Mouse (Mus musculus) MEL (cell line): ENCODE data around the gene Pou2f2. TPM values are rescaled to one million over a fixed set of nuclear protein-coding genes. Genes with fewer than 3 reads are reported as not detected.

ENCODE experiments used
- DNase-seq: peaks from one replicate; pipeline ENCODE4 v3.0.0; 2011; ENCODE audit warnings: low read depth, low spot score
- H3K27ac ChIP-seq: 2 replicates; pipeline ENCODE4 v1.5.1; 2012; ENCODE audit warnings: low read depth, mild to moderate bottlenecking, control low read depth, low read length, moderate library complexity; ENCODE audit not compliant: control insufficient read depth
- H3K27me3 ChIP-seq, 2 experiments: fragments of 150-350 bp in 1 of 2; sonication (generic) in 1 of 2; 2 replicates each; pipeline ENCODE4 v1.6.1; 2012; ENCODE audit warnings: low read length in 2 of 2, mild to moderate bottlenecking in 2 of 2, improper control_type of control experiment in 1 of 2, moderate library complexity in 1 of 2; ENCODE audit not compliant: insufficient read depth in 2 of 2, control insufficient read depth in 1 of 2
- H3K36me3 ChIP-seq, 2 experiments: 2 replicates each; pipeline ENCODE4 v1.6.1; 2012 to 2014; ENCODE audit warnings: low read length in 2 of 2, improper control_type of control experiment in 1 of 2, inconsistent platforms in 1 of 2, mild to moderate bottlenecking in 1 of 2; ENCODE audit not compliant: insufficient read depth in 2 of 2, control insufficient read depth in 1 of 2
- H3K4me1 ChIP-seq, 2 experiments: fragments of 150-350 bp in 1 of 2; sonication (generic) in 1 of 2; 2 replicates each; pipeline ENCODE4 v1.6.1; 2012; ENCODE audit warnings: low read length in 2 of 2, improper control_type of control experiment in 1 of 2, mild to moderate bottlenecking in 1 of 2; ENCODE audit not compliant: insufficient read depth in 2 of 2, control insufficient read depth in 1 of 2
- H3K4me3 ChIP-seq, 2 experiments: fragments of 150-350 bp in 1 of 2; sonication (generic) in 1 of 2; 2 replicates each; pipeline ENCODE4 v1.5.1; 2012; ENCODE audit warnings: low read depth in 2 of 2, low read length in 2 of 2, mild to moderate bottlenecking in 2 of 2, moderate library complexity in 2 of 2, control low read depth in 1 of 2, improper control_type of control experiment in 1 of 2; ENCODE audit not compliant: control insufficient read depth in 1 of 2, insufficient read depth in 1 of 2
- H3K79me2 ChIP-seq: 2 replicates; pipeline ENCODE4 v1.6.1; 2012; ENCODE audit warnings: mild to moderate bottlenecking, low read length, moderate library complexity; ENCODE audit not compliant: control insufficient read depth, poor library complexity, insufficient read depth
- H3K9ac ChIP-seq: 2 replicates; pipeline ENCODE4 v1.6.1; 2012; ENCODE audit warnings: low read depth, mild to moderate bottlenecking, control low read depth, low read length, moderate library complexity; ENCODE audit not compliant: control insufficient read depth, poor library complexity, severe bottlenecking
- H3K9me3 ChIP-seq: fragments of 150-350 bp; sonication (generic); replicated peaks from 2 replicates; pipeline ENCODE4 v1.6.1; 2012; ENCODE audit warnings: mild to moderate bottlenecking, low read length, improper control_type of control experiment, moderate library complexity; ENCODE audit not compliant: insufficient read depth
- BHLHE40 ChIP-seq: IDR thresholded peaks from 2 replicates; pipeline ENCODE4 v1.6.1; 2012; ENCODE audit warnings: low read depth, mild to moderate bottlenecking, inconsistent platforms, low read length, improper control_type of control experiment, borderline replicate concordance
- CHD2 ChIP-seq: IDR thresholded peaks from 2 replicates; pipeline ENCODE4 v1.6.1; 2011; ENCODE audit warnings: low read length, improper control_type of control experiment
- CTCF ChIP-seq, 3 experiments: IDR thresholded peaks in 2 of 3; conservative IDR thresholded peaks in 1 of 3; 2 replicates each; pipeline ENCODE4 v1.5.1; 2011 to 2012; ENCODE audit warnings: low read length in 3 of 3, low read depth in 2 of 3, mild to moderate bottlenecking in 2 of 3, improper control_type of control experiment in 1 of 3, inconsistent platforms in 1 of 3, mixed read lengths in 1 of 3, moderate library complexity in 1 of 3; ENCODE audit not compliant: control insufficient read depth in 1 of 3, insufficient read depth in 1 of 3, poor library complexity in 1 of 3, severe bottlenecking in 1 of 3
- ETS1 ChIP-seq: IDR thresholded peaks from 2 replicates; pipeline ENCODE4 v1.6.1; 2012; ENCODE audit warnings: low read depth, mild to moderate bottlenecking, inconsistent platforms, low read length, improper control_type of control experiment, moderate library complexity
- GABPA ChIP-seq: IDR thresholded peaks from 2 replicates; pipeline ENCODE4 v1.6.1; 2012; ENCODE audit warnings: low read depth, mild to moderate bottlenecking, inconsistent platforms, low read length, improper control_type of control experiment, moderate library complexity
- HCFC1 ChIP-seq: IDR thresholded peaks from 2 replicates; pipeline ENCODE4 v1.6.1; 2012; ENCODE audit warnings: low read depth, mild to moderate bottlenecking, inconsistent platforms, low read length, improper control_type of control experiment, moderate library complexity
- JUND ChIP-seq: IDR thresholded peaks from 2 replicates; pipeline ENCODE4 v1.6.1; 2011; ENCODE audit warnings: low read depth, mild to moderate bottlenecking, improper control_type of control experiment, low read length
- MAX ChIP-seq: IDR thresholded peaks from 2 replicates; pipeline ENCODE4 v1.6.1; 2011; ENCODE audit warnings: low read length, improper control_type of control experiment
- MAZ ChIP-seq: IDR thresholded peaks from 2 replicates; pipeline ENCODE4 v1.6.1; 2012; ENCODE audit warnings: low read depth, mild to moderate bottlenecking, inconsistent platforms, low read length, improper control_type of control experiment
- MXI1 ChIP-seq: IDR thresholded peaks from 2 replicates; pipeline ENCODE4 v1.6.1; 2011; ENCODE audit warnings: mild to moderate bottlenecking, low read depth, low read length, improper control_type of control experiment
- MYB ChIP-seq: IDR thresholded peaks from 2 replicates; pipeline ENCODE4 v1.6.1; 2011; ENCODE audit warnings: mild to moderate bottlenecking, low read depth, low read length, improper control_type of control experiment
- POLR2A ChIP-seq, 2 experiments: IDR thresholded peaks; 2 replicates each; pipeline ENCODE4 v1.6.1; 2011 to 2012; ENCODE audit warnings: low read length in 2 of 2, mild to moderate bottlenecking in 2 of 2, control low read depth in 1 of 2, improper control_type of control experiment in 1 of 2, low read depth in 1 of 2, moderate library complexity in 1 of 2; ENCODE audit not compliant: control insufficient read depth in 1 of 2, insufficient read depth in 1 of 2, poor library complexity in 1 of 2
- RAD21 ChIP-seq: IDR thresholded peaks from 2 replicates; pipeline ENCODE4 v1.6.1; 2011; ENCODE audit warnings: mild to moderate bottlenecking, low read depth, low read length, improper control_type of control experiment
- SIN3A ChIP-seq: IDR thresholded peaks from 2 replicates; pipeline ENCODE4 v1.6.1; 2012; ENCODE audit warnings: low read length, improper control_type of control experiment, inconsistent platforms
- SMC3 ChIP-seq: IDR thresholded peaks from 2 replicates; pipeline ENCODE4 v1.6.1; 2011; ENCODE audit warnings: low read depth, low read length, improper control_type of control experiment
- TBP ChIP-seq: IDR thresholded peaks from 2 replicates; pipeline ENCODE4 v1.8.0; 2011; ENCODE audit warnings: low read depth, low read length, improper control_type of control experiment
- TCF12 ChIP-seq: IDR thresholded peaks from 2 replicates; pipeline ENCODE4 v1.6.1; 2014; ENCODE audit warnings: low read depth, mild to moderate bottlenecking, inconsistent platforms, low read length, improper control_type of control experiment, moderate library complexity
- UBTF ChIP-seq: IDR thresholded peaks from 2 replicates; pipeline ENCODE4 v1.6.1; 2012; ENCODE audit warnings: low read depth, mild to moderate bottlenecking, inconsistent platforms, low read length, improper control_type of control experiment, moderate library complexity, borderline replicate concordance; ENCODE audit not compliant: insufficient read depth
- USF1 ChIP-seq: IDR thresholded peaks from 2 replicates; pipeline ENCODE4 v1.6.1; 2014; ENCODE audit warnings: low read depth, mild to moderate bottlenecking, inconsistent platforms, low read length, improper control_type of control experiment, moderate library complexity
- ZC3H11A ChIP-seq: IDR thresholded peaks from 2 replicates; pipeline ENCODE4 v1.6.1; 2012; ENCODE audit warnings: low read depth, mild to moderate bottlenecking, inconsistent platforms, low read length, improper control_type of control experiment
- ZKSCAN1 ChIP-seq: IDR thresholded peaks from 2 replicates; pipeline ENCODE4 v1.6.1; 2012; ENCODE audit warnings: low read depth, mild to moderate bottlenecking, inconsistent platforms, low read length, improper control_type of control experiment, moderate library complexity
- polyA plus RNA-seq, 2 experiments: library from polyadenylated mRNA; stranded (reverse) in 1 of 2; unstranded in 1 of 2; fragments of >175 nt in 1 of 2; fragments of >200 nt in 1 of 2; gene quantifications; 2 replicates each; pipeline versions ENCODE4 v1.2.1 to v1.2.4; 2012; ENCODE audit warnings: low replicate concordance in 2 of 2, low read depth in 1 of 2; ENCODE audit not compliant: insufficient read length in 2 of 2, insufficient read depth in 1 of 2, missing spikeins in 1 of 2
- total RNA-seq: library from RNA; depleted of rRNA; stranded (reverse); fragments of 300-350 nt; gene quantifications from 2 replicates; pipeline ENCODE4 v1.2.3, GENCODE M21; 2012

The Pou2f2 gene
- total and polyA plus RNA-seq, 3 experiments, result 0.73 to 6.4 TPM; not detected in 1

GRCm38 (mm10) chr7:25105411-25106160 is 73.9 kb downstream of the Pou2f2 start:
- no peaks in the 10 kb centered on the region for H3K4me1 ChIP-seq
- H3K79me2 ChIP-seq, result no peaks in the 10 kb centered on the region
- H3K9me3 ChIP-seq, result no peaks in the 10 kb centered on the region
- TF ChIP-seq SMC3 (peak; percentile 99), ZC3H11A (peak; percentile 100), CTCF (IDR thresholded peaks at IDR 0.05 in 2 of 3, conservative IDR thresholded peaks at IDR 0.05 in 1 of 3; ENCODE audit: control insufficient read depth in 1 of 3, insufficient read depth in 1 of 3, low read depth in 2 of 3, low read length in 3 of 3, poor library complexity in 1 of 3, severe bottlenecking in 1 of 3) (peak in 2 of 3 experiments; percentile 88 to 100), RAD21 (peak; percentile 100), TBP (no peak), SIN3A (peak; percentile 48; the same call in 1 of the 2 replicates), MXI1 (0 out of 2 replicates have a peak, but pooled peaks have one; percentile 5), ETS1 (no peak), MAZ (peak; percentile 48; the same call in 1 of the 2 replicates), GABPA (no peak)
- no peak overlapping the region for H3K9ac ChIP-seq
- peak; percentile 87 for DNase-seq
- no peaks in the 10 kb centered on the region for H3K27me3 ChIP-seq
- no peak overlapping the region for H3K4me3 ChIP-seq
- no peaks in the 10 kb centered on the region for H3K36me3 ChIP-seq
- no peak overlapping the region for H3K27ac ChIP-seq

DNA sequence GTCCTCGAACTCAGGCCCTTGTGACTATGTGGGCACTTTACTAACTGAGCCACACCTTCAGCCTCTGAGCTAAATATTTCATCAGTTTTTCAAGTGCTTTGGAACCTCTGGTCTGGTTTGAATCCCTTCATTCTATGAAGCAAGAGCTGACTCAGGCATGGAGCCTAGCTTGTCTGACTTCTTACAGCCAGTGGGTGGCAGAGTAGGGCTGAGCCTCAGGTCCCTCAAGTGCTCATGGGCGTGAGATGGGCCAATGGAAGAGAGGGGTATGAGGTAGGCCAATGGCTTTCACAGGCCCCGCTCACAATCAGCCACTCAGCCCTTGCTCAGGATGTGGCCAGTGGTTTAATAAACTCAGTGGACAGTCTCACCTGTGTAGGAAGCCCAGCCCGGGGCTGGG is 79.9 kb downstream of the Pou2f2 start:
- no peaks in the 10 kb centered on the region for H3K36me3 ChIP-seq
- H3K9me3 ChIP-seq, result no peaks in the 10 kb centered on the region
- H3K9ac ChIP-seq, result no peak overlapping the region

GRCm38 (mm10) chr7:25098169-25098568 is 81.4 kb downstream of the Pou2f2 start:
- H3K27me3 ChIP-seq, result no peaks in the 10 kb centered on the region
- no peak for DNase-seq
- TF ChIP-seq CHD2 (no peak), JUND (no peak), CTCF (IDR thresholded peaks at IDR 0.05 in 2 of 3, conservative IDR thresholded peaks at IDR 0.05 in 1 of 3; ENCODE audit: control insufficient read depth in 1 of 3, insufficient read depth in 1 of 3, low read depth in 2 of 3, low read length in 3 of 3, poor library complexity in 1 of 3, severe bottlenecking in 1 of 3) (no peak), ETS1 (no peak), MAZ (no peak), MYB (no peak), HCFC1 (no peak), UBTF (no peak), SIN3A (no peak), TBP (no peak), POLR2A (IDR thresholded peaks at IDR 0.05; ENCODE audit: control insufficient read depth in 1 of 2, insufficient read depth in 1 of 2, low read depth in 1 of 2, low read length in 2 of 2, poor library complexity in 1 of 2) (no peak), ZKSCAN1 (no peak), BHLHE40 (no peak), USF1 (no peak)

More for the DNA sequence above, 79.9 kb downstream of the Pou2f2 start:
- TF ChIP-seq SMC3 (peak; percentile 36; the same call in 1 of the 2 replicates), RAD21 (peak; percentile 35), ZKSCAN1 (no peak), TCF12 (no peak), HCFC1 (no peak), JUND (no peak), MYB (no peak), MAX (no peak), CTCF (IDR thresholded peaks at IDR 0.05 in 2 of 3, conservative IDR thresholded peaks at IDR 0.05 in 1 of 3; ENCODE audit: control insufficient read depth in 1 of 3, insufficient read depth in 1 of 3, low read depth in 2 of 3, low read length in 3 of 3, poor library complexity in 1 of 3, severe bottlenecking in 1 of 3) (peak in 2 of 3 experiments; percentile 30 to 41; a peak in 3 of 6 replicates)
- H3K4me3 ChIP-seq, result no peak overlapping the region
- H3K79me2 ChIP-seq, result no peaks in the 10 kb centered on the region
- H3K27me3 ChIP-seq, result no peaks in the 10 kb centered on the region
- no peaks in the 10 kb centered on the region for H3K4me1 ChIP-seq
- H3K27ac ChIP-seq, result no peak overlapping the region
- peak; percentile 31 for DNase-seq

More at GRCm38 (mm10) chr7:25098169-25098568, 81.4 kb downstream of the Pou2f2 start:
- H3K4me3 ChIP-seq, result no peak overlapping the region
- no peak overlapping the region for H3K27ac ChIP-seq
- no peaks in the 10 kb centered on the region for H3K9me3 ChIP-seq
- H3K36me3 ChIP-seq, result no peaks in the 10 kb centered on the region
- H3K9ac ChIP-seq, result no peak overlapping the region
- no peaks in the 10 kb centered on the region for H3K79me2 ChIP-seq
- no peaks in the 10 kb centered on the region for H3K4me1 ChIP-seq
